Mouse (Mus musculus) CH12.LX (cell line): ENCODE data around the gene Dock3.

Experiments used
- CTCF ChIP-seq, 2 experiments: IDR thresholded peaks in 1 of 2; conservative IDR thresholded peaks in 1 of 2; 2 replicates each; pipeline ENCODE4 v1.5.1; 2011 to 2012; ENCODE audit warnings: low read depth in 2 of 2, low read length in 2 of 2, improper control_type of control experiment in 1 of 2, inconsistent platforms in 1 of 2, mild to moderate bottlenecking in 1 of 2, moderate library complexity in 1 of 2
- GABPA ChIP-seq: IDR thresholded peaks from 2 replicates; pipeline ENCODE4 v1.6.1; 2012; ENCODE audit warnings: low read depth, low read length, improper control_type of control experiment, inconsistent platforms; ENCODE audit not compliant: insufficient replicate concordance
- MAX ChIP-seq: IDR thresholded peaks from 2 replicates; pipeline ENCODE4 v1.6.1; 2011; ENCODE audit warnings: low read length, improper control_type of control experiment
- NELFE ChIP-seq: IDR thresholded peaks from 2 replicates; pipeline ENCODE4 v1.6.1; 2011; ENCODE audit warnings: low read depth, low read length, improper control_type of control experiment
- POLR2A ChIP-seq: IDR thresholded peaks from 2 replicates; pipeline ENCODE4 v1.6.1; 2011; ENCODE audit warnings: low read depth, mild to moderate bottlenecking, improper control_type of control experiment, low read length
- SIN3A ChIP-seq: IDR thresholded peaks from 2 replicates; pipeline ENCODE4 v1.6.1; 2012; ENCODE audit warnings: low read length, improper control_type of control experiment, inconsistent platforms
- TBP ChIP-seq: conservative IDR thresholded peaks from 2 replicates; pipeline ENCODE4 v1.6.1; 2011; ENCODE audit warnings: low read depth, low read length, improper control_type of control experiment
- TCF12 ChIP-seq: IDR thresholded peaks from 2 replicates; pipeline ENCODE4 v1.6.1; 2014; ENCODE audit warnings: low read depth, mild to moderate bottlenecking, inconsistent platforms, low read length, improper control_type of control experiment
- ZC3H11A ChIP-seq: IDR thresholded peaks from 2 replicates; pipeline ENCODE4 v1.6.1; 2012; ENCODE audit warnings: low read depth, mild to moderate bottlenecking, inconsistent platforms, low read length, improper control_type of control experiment

GRCm38 (mm10) chr9:106892552-106892875 is 339.2 kb downstream of the Dock3 start:
- TF ChIP-seq CTCF (conservative IDR thresholded peaks at IDR 0.05 in 1 of 2, IDR thresholded peaks at IDR 0.05 in 1 of 2; ENCODE audit: low read depth in 2 of 2, low read length in 2 of 2) = no peak
- TF ChIP-seq POLR2A = no peak
- no peak; the same call in 1 of the 2 replicates for TF ChIP-seq TBP
- TF ChIP-seq NELFE = no peak
- no peak for TF ChIP-seq SIN3A
- no peak for TF ChIP-seq MAX
- no peak for TF ChIP-seq TCF12
- TF ChIP-seq GABPA = no peak
- no peak for TF ChIP-seq ZC3H11A
